Mouse (Mus musculus) cerebellum, adult 8-10 months (tissue): ENCODE data around the gene Nek2.

Source experiments
- DNase-seq: peaks from one replicate; pipeline ENCODE4 v3.0.0; 2022

Nek2 gene

DNA sequence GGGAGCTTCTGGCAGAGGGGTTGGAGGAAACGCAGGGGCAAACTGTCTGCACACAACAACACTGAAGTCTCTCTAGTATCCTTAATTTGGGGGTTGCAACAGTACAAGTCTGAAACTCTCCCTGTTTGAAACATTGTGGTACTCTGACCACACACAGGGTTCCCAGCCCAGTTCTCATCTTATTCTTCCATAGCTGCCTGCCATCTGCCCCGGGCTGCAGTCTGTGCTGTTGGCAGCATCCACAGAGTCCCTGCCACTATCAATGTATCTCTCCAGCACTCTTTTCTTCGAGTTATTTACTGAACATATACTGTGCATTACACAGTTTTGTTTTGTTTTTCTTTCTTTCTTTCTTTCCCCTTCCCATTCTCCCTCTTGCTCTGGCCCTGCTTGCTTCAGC is 4.6 kb upstream of the Nek2 start:
- DNase-seq: no peak

DNA sequence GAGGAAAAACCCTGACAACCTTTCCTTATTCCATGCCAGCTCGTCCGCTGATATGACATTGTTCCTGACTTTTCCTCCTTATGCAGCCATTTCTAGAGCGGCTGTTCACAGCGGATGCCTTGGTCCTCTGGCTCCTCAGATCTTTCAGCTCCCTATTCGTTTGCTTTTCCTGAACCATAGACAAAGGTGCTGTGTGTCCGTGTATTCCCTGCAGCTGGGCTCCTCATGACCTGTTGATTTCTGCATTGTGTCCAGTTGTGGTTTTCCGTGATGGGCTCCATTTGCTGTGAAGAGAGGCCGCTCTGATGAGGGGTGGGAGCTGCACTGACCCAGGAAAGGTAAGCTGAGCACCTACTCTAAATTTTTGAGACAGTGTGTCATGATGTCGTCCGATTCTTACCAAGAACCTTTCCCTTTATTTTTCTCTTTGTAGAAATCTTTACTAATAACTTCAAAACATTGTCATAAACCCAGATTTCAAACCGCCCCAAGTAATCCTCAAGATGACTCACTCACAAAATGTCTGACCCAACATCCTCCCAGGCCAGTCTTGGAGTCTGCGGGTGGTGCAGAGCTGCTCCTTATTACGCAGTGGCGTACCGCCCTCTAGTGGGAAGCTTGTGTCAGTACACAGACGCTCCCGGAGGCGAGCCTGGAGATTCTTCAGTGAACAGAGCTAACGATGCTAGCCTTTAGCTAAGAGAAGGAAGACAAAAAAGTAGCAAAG is 3.7 kb upstream of the Nek2 start:
- peak; percentile 87 for DNase-seq

DNA sequence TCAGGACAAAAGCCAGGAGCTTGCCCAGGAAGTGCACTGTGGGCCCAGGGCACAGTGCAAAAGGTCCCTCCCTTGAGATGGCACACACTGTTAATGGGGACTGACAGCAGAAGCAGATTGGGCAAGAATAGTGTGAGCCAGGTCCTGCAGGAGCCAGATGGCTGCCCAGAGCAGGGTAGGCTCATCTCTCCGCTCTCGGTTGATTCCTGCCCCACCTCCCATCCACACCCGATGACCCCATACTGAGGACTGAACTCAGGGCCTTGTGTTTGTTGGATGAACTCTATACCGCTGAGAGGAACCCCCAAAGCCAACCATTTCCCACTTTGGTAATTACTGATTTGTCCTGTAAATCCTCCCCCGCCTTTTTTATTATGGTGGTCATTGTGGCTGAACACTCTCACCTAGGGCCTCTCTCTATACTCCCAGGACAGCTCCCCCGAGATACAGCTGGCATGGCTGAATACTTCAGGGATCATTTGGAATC is 3.1 kb upstream of the Nek2 start:
- DNase-seq: no peak

DNA sequence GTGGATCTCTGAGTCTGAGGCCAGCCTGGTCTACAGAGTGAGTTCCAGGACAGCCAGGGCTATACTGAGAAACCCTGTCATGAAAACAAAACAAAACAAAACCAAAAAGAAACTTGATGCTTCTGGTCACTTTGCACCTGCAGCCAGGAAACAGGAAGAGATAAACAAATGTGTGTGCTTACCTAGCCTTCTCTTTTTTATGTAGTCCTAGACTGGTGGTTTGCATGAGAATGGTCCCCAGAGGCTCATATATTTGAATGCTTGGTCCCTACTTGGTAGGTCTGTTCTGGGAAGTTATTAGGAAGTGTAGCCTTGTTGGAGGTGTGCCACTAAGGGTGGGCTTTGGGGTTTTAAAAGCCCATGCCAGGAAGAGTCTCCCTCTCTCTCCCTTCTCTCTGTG is 2.2 kb upstream of the Nek2 start:
- DNase-seq: no peak

DNA sequence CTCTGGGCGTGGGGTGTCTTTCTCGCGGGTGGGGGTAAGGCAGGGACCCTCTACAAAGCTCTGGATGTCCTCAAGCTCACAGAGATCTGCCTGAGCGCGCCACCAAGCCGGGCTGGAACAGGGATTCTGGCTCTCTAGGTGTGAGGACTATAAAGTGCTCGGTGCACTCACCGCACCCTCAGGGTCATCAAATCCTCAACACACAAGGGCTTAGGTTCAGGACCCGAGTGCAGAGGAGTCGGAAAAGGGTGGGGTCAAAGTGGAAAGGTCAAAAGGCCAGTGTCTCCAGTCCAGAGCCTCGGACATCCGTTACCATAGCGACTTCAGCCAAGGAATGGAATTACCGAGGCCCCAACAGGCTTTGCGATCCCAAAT is 306 bp upstream of the Nek2 start:
- no peak for DNase-seq

DNA sequence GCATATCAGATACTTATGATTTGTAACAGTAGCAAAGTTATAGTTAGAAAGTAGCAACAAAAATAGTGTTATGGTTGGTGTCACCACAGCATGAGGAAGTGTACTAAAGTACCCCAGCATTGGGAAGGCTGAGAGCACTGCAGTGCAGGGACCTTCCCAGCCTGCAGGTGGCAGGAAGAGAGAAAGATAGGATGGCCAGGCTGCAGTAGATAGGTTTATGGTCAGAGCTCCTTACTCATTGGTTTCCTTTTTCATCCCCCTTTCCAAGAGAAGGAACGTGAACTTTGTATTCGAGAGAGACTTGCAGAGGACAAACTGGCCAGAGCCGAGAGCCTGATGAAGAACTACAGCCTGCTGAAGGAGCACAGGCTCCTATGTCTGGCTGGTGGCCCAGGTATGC is 7.9 kb downstream of the Nek2 start:
- DNase-seq: no peak

DNA sequence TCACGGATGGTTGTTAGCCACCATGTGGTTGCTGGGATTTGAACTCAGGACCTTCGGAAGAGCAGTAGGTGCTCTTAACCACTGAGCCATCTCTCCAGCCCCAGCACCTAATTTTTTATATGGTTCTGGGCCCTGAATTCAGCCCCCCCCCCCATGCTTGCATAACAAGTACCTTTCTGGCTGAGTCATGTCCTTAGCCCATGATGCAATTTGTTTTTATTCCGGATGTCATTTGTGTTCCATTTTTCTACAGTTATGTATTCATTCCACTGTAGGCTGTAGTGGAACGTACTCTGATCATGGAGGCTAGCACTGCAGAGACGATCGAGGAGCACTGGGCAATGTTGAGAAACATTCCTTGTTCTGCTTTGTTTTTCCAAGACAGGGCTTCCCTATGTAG is 12.2 kb downstream of the Nek2 start:
- no peak for DNase-seq

DNA sequence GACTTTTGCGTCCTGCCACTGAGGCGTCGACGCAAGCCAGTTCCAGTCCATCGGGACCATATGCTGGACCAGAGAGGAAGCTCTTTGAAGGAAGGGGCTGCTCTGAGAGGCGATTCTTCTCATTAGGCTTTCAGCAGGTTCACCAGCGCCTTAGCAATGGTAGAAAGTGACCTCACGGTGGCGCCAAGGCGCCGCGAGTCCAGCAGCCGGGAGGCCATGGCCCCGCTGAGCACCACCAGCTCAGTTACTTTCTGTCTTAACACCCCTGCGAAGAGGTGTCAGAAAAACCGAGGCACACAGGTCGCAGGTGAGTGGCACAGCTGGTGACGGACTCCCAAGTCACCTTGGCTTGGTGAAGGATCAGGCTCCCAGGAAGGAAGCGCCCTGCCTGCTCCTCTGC is 13.6 kb downstream of the Nek2 start:
- DNase-seq: peak; percentile 55

DNA sequence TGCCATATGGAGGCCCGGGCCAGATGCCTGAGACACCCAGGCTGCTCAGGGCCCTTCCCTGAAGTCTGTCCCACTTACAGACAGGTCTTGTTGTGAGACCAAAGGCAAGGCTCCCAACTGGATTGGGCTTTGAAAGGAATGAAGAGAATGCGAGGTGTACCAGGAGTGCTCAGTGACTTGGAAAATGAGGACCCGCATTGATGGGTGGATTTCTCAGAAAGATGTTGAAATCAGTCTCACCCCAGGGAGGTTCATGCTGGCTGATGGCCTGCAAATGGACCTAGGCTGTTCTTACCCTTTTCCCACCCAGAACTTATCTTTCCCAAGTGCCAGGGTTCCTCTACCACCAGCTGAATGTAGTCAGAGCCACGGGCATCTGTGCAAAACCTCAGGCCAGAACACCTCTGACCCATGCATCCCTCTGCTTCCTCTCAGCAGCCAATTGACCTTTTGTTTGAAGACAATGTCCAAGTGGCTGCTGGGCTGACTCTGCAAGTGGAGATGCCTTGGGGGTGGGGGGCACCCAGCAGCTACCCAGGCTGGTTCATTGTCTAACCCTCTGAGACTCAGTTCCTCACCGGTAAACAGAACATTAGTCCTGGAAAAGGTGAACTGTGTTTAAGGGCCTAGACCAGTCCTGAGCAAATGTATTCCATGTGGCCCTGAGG is 15.2 kb downstream of the Nek2 start:
- no peak for DNase-seq

DNA sequence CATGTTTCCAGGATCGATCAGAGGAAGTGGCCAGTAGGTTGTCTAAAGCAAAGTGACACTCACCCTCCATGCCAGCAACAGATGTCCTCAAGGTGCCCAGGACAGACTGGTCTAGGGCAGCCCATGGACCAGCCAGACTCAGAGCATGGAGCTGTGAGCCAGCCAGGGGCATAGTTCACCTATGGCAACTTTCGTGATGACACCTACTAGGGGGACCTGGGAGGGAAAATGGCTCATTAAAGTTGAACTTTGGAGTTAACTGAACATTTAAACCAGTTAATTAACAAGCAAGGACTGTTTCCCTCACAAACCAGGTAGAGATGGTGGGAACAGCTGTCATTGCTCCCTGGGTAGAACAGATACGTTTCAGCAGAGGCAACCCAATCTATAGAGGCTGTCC is 16.4 kb downstream of the Nek2 start:
- DNase-seq: no peak

DNA sequence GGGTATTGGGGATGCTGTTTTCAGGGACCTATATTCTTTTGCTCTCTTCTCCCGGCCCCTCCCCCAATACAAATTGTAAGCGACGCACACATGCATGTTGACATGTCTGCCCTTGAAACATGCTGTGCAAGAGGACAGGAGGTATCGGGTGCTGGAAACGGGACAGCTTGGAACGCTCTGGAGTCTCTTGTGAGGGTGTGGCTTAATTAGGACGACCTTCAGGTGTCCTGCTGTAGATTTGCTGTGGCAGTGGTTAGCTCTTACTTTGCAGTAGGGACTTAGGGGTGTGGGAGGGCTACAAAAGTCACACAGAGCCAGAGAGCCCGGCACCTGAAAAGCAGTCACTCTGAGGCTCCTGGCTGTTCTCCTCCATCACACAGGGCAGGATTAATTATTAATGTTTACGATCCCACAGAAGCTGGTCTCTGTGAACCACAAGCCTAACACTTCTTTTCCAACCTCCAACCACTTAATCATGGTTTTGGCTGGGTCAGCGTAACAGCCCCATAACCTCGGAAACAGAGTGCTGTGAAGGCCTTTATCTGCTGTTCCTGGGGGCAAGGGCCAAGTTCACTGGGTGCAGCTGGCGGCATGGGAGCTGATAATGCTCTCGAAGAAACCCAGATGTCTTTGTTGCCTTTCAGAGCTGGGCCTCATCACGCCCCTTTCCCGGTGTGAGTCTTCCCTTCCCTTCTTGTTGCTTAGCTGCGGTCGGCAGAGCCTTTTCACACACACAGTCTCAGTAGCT is 17.9 kb downstream of the Nek2 start:
- DNase-seq: no peak

DNA sequence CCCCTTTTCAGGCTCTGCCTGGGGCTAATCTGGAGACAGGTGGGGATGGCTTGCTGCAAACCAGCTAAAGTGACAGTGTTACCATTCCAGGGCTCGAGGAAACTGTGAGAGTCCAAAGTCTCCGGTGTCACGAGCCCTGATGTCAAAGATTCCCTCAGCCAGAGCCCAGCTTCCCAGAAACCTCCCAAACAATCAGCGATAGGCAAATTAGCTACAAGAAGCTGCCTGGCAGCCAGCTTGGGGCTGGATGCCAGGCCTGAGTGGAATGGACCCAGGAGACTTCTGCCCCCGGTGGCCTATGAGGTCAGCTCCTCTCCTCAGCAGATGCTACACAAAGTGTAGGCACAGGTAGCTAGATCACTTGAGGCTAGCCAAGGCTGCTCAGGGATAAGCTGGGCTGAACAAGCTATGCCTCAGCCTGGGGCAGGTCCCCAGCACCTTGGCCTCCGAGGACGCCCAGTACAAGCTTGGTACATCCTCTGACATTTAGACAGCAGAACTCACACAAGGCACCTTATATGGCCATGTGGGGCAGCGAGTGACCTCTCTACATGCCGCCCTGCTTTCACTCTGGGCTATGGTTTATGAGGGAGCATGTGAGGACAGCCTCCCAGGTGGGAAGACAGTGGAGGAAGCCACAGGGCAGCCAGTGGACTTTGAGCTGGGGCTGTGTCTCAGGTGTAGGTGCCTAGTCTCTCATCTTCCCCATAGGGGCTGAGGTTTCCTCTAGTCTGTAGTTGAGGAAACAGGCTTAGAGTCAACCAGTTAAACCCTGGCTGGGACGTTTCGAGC is 19.7 kb downstream of the Nek2 start:
- DNase-seq: no peak

DNA sequence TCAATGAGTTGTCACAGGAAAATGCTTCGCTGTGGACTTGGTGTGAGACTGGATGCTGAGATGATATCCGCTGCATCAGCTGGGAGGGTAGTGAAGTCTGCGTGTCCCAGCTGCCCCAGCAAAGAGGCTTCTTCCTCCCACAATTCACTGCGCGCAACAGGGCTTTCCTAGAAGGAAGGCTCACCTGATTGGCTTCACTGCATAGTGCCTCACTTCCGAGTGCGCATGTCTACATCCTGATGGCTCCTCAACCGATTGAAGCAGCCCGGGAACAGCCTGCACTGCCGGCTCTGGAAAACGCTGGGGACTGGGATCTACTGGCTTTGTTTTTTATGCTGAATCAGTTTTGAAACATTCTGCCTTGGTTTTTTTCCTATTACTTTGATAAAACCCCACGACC is 21.0 kb downstream of the Nek2 start:
- DNase-seq: no peak

DNA sequence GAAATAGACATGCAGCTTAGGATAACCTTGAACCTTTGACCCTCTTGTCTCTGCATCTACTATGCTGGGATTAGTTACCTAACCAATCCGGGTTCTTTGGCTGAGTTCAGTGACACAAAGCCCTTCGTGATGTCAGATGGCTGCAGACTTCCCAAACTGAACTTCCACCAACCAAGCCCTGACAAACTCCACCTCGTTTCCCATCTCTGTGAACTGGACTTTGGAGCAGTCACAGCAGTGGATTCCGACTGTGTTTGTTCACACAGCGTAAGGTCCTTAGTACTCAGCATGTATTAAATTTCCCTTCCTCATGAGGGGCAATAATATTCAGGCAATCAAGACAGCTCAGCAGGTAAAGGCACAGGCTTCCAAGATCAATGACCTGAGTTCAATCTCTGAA is 25.4 kb downstream of the Nek2 start:
- no peak for DNase-seq

DNA sequence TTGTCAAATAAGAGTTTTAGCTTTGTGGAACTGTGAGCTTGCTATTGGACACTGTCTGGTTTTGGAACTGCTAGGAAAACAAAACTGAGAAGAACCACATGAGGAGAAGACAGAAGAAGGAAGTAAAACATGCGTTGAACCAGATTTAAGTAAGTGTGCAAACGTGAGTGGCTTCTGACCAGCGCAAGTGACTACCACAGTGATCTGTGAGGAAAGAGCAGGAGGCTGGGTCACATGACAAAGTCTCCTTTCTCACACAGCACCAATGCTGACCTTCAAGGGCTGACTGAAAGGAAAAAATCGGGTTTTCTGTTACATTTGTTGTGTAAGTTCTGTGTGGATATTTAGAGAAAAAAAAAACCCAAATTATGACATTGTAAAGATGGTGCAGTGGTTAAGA is 28.3 kb downstream of the Nek2 start:
- no peak for DNase-seq

DNA sequence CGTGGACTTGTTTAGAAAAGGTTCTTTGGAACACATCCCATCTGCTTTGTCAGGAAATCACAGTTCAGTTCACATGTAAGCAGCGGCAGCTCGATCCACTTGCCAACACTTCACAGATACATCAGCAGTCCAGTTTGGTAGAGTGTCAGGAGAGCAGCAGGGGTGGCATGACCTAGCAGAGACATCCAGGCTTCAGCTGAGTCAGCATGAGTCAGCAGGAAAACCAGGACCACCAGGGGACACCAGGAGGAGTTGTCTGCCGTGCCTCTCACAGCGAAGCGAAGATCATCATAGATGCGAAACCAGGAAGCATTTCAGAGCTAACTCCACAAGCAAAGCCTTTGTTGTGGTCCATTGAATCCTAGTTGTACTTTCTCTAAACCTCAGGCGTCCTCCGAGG is 32.2 kb downstream of the Nek2 start:
- DNase-seq: no peak

DNA sequence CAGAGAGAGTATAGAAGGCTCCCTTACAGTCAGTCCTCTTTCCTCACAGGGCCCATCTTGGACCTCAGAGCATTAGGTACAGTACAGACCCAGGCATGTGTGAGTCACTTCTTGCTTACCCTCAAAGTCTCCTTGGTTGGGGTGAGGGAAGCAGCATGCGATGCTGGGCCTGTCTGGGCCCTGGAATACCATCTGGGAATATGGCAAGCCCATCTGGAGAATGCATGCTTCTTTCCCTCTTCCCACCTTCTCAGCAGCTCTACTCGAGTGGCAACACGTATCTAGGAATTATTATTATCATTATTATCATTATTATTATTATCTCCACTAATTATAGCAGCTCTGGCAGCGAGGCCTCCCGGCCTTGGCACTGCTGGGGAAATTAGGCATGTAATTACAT is 33.5 kb downstream of the Nek2 start:
- no peak for DNase-seq

DNA sequence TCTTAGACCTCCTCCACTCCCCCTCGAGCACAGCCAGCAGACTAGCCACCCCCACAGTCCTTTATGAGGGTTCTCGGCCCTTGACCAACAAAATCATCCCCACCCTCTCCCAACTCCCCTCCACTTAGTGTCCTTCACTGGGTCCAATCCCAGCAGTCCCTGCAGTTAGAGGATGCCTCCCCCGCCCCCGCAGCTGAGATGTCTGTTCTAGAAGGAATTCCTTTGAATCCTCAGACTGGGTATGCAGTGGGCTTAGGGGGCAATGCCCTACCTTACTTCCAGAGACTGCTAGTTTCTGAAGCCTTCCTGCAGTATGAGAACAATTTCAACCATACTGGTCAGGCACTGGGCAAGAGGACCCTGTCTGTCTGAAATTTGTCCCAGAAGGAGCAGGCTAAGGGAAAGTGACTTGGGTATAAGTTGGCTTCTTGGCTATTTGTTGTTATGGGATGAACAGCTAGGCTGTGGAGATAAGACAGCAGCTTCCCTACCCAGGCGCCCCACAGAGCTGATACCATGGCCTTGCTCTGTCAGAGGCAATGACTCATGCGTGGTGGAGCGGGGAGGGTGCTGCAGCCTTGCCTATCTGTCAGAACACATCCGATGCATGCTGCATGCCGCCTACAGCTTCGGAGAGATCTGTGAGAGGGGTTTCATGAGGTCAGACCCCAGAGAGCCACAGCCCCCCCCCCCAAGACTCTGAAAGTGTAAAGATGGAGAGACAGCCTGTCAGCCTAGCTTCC is 34.1 kb downstream of the Nek2 start:
- no peak for DNase-seq

DNA sequence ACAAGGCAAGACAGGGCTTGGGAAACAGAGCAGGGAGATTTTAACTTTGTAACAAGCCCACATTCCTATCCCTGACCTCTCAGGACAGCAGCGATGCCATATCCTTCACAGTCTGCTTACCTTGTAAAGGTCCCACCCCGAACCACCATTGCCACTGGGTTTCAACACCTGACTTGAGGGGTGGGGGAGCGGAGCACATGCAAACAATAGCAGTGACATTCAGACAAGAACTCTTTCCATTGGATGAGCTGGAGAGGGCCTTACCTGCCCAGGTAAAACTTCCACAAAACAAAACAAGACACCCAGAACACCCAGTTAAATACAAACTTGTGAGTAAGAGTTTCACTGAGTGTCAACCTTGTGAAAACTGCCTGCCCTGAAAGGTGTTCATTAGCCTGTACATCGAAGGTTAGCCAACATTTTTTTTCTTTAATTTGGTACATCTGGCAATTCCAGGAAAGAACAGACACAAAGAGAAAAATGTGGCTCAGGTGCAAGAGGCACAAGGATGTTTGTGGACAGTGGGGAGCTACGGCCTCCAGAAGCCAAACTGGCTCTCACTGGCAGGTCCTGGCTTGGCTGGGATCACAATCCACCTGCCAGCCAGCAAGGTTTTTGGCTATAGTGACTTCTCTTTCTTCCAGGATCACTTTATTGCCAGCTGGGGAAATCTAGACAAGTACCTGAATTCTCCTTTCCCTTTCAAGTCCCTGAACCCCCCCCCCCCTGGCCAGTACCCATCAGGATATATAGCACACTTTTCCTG is 35.8 kb downstream of the Nek2 start:
- DNase-seq: no peak

DNA sequence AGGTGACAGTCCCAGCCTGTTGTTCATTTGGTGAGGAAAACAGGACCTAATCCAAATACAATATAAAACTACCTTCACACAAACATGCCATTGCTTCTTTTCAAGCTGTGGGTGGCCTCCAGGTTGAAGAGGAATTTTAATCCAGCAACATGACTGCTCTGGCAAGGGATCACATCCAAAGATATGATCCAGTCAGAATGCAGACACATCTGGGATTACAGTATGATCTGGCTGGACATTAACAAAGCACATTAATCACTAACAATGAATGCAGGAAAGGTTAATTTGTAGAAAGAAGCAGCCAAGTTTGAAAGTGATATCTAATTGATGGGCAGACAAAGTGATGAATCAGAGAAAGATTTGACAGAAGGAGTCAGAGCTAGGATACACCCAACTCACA is 36.9 kb downstream of the Nek2 start:
- DNase-seq: no peak

DNA sequence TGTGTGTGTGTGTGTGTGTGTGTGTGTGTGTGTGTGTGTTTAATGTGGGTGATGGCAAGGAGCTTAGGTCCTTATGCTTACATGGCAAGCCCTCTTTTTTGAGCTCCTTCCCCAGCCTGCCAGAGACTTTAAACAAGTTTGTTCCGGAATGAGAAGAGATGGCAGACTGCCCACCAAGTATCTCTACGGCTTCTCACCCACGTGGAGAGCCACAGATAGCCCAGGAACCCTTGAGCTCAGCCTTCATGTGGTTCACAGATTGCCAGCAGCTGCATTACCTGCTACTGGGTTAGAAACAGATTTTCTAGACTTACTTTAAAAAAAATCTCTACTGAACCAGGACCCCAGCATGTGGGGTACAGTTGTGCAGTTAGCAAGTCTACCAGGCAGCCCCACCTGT is 38.6 kb downstream of the Nek2 start:
- no peak for DNase-seq

DNA sequence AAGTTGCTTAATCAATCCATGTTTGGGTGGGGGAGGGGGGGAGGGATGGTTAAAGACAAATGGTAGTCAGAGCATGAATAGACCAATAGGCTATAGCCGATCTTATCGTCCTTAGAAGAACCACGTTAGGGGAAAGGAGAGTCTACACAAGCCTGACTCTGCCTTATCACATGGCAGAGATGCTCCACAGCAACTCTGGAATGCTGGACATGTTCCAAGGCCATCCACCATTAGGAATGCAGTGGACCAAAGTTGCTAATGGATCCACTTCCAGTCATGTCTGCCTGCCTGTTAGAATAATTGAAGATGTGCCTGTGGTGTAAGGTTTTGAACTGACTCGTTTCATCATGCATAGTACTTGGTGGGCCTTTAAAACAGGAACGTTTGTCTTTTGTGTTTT is 40.0 kb downstream of the Nek2 start:
- DNase-seq: no peak
